Mouse (Mus musculus): ENCODE measurements around the gene Zfp691.

DNA sequence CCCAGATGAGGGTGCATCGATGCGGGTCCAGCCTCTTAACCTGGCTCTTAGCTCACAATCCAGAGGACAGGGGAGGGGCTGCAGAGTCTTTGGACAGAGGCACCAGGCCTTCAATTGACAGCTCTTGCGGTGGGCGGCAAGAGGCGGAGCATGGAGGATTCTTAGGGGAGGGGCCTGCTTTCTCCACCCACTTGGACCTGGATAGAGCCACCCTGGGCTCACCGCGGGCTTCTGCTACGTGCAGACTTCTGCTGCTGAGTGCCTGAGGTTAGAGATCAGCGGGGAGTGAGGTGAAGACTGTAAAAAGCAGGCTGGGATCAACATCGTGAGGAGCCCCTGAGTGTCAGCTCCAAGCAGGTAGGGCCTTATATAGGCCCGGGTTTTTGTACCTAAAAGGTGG, 44.2 kb upstream of the Zfp691 start, which contains the start of gene Tmem269:
- TF ChIP-seq CTCF (IDR thresholded peaks at IDR 0.05; ENCODE audit: extremely low read depth, insufficient read depth, low read length), result no peak
- TF ChIP-seq POLR2A (IDR thresholded peaks at IDR 0.05; ENCODE audit: extremely low read depth, insufficient read depth, low read length), result no peak

All from cortical plate, adult 2 months (tissue).